Mouse (Mus musculus) embryonic facial prominence, embryonic 15.5 days (tissue): ENCODE measurements around the gene Fgf7. TPM values are rescaled to one million over a fixed set of nuclear protein-coding genes. Genes with fewer than 3 reads are reported as not detected.

Experiments used
- polyA plus RNA-seq: library from polyadenylated mRNA; unstranded; fragments of >200 nt; fragmentation: Nextera tagmentation; extraction: Ambion mirVana; gene quantifications from 2 replicates; pipeline ENCODE4 v1.2.1, GENCODE M21; 2015

The Fgf7 gene
- polyA plus RNA-seq, 1 experiment from 2014 or later = 14.8 TPM

Other genes with a start within 250 kb of the Fgf7 start
- 37.4 and 38.5 TPM in 2 replicates for gene Galk2, start 175.5 kb upstream of the Fgf7 start, polyA plus RNA-seq
- 71.4 and 72.0 TPM in 2 replicates for gene Cops2, start 175.5 kb upstream of the Fgf7 start, polyA plus RNA-seq
- gene Fam227b, start 117.3 kb downstream of the Fgf7 start, polyA plus RNA-seq = not detected in 2 replicates
- gene Dtwd1, start 117.5 kb downstream of the Fgf7 start, polyA plus RNA-seq = 26.9 and 27.1 TPM in 2 replicates
- gene Gm17555, start 180.4 kb downstream of the Fgf7 start, polyA plus RNA-seq = not detected in 2 replicates